Mouse (Mus musculus) spleen, postnatal 36 days (tissue): ENCODE data around the gene Cypt1.

Experiments
- DNase-seq, 2 experiments: peaks; one replicate each; pipeline ENCODE4 v3.0.0; 2022; ENCODE audit warnings: low spot score in 2 of 2, mixed read lengths in 1 of 2

Cypt1 gene

DNA sequence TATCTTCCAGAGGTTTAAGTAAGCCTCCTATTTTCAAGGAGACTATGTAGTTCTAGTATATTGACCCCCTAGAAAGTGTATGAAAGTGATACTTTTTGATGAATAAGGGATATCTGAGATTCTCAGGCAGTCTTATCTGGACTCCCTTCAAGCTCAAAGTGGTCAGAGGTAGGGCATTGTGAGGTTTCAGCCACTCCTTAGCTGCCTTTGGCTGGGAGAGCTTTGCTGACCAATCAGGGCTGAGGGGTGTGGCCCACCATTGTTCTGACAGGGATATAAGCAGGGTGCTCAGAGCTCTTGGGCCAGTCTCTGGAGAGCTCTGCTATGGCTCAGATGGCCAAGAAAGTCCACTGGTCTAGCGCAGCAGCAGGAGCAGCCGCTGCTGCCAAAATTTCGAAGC is at the start of gene Cypt1:
Gene Cypt1, plus strand, starts transcription at position 301 of the 400 bp plus-strand sequence.
- DNase-seq, result no peak

DNA sequence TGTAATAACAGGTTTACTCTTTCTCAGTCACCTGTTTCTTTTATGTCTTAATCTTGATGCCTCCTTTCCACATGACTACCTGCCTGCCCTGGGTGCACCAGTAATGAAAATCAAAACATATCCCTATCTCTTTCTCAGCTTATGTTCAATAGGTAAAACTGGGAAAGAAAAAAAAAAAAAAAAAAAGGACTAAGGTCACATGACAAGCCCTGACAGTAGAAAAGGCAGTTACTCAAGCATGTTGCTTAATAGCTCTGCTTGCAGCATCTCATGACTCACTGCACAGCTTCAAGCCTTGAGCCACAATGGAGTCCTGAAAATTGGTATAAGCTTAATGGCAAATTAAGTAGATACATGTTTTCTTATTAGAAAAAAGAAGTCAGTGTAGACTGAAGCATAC is 24.1 kb downstream of the Cypt1 start:
- DNase-seq, result no peak

DNA sequence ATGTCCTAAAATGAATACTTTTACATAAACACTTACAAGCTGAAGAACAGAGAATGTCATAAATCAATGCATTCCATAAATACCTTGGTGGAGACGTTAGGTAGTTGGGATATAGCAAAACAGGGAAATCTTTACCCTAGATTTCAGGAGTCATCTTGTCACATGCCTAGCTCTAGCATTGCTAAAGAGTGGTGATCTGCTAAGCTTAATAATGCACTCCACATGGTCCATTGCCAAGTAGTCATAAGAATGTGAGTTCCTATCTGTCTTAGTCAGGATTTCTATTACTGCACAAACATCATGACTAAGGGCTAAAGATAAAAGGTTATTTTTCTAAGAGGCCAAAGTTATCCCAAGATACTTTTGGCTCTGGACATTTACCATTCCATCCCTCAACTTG is 34.4 kb downstream of the Cypt1 start:
- no peak for DNase-seq

DNA sequence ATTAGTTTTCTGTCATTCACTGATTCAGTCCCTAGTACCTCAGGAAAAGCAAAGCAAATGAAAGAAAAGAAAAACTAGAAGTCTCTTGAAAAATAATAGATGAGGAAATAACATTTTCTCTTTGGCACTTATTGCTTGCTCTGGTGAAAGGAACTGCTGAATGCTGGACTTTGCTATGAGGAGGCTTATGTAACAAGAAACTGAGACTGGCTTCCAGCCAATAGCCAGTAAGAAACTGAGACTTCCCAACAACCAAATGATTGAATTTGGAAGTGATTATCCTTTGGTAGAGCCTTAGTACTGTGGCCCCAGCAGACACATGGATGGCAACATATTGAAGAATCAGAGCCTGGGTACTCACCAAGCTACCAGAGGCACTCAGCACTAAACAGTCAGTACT is 35.8 kb downstream of the Cypt1 start:
- DNase-seq, result no peak
